Mouse (Mus musculus): ENCODE results near the gene Dnah17. TPM values are rescaled to one million over a fixed set of nuclear protein-coding genes. Genes with fewer than 3 reads are reported as not detected.

Gene Dnah17
- polyA plus RNA-seq, 1 experiment from 2014 or later, result 0.26 TPM

- 83% methylated on average over 10 of the region's 10 CpGs for WGBS
- no peak overlapping the region for H3K4me2 ChIP-seq (replicated peaks)
- no peaks in the 10 kb centered on the region for H3K36me3 ChIP-seq
- H3K4me3 ChIP-seq, result no peak overlapping the region
- no peaks in the 10 kb centered on the region for H3K9me3 ChIP-seq
- no peak for ATAC-seq (ENCODE audit: low FRiP score, low read depth)
- H3K27me3 ChIP-seq, result no peaks in the 10 kb centered on the region
- H3K4me1 ChIP-seq, result peaks cover 12% of the 10 kb centered on the region
- H3K27ac ChIP-seq (replicated peaks), result no peak overlapping the region
- H3K9ac ChIP-seq (replicated peaks), result no peak overlapping the region
Measured at GRCm38 (mm10) chr11:118140771-118141565, 10.5 kb upstream of the Dnah17 start.

DNA sequence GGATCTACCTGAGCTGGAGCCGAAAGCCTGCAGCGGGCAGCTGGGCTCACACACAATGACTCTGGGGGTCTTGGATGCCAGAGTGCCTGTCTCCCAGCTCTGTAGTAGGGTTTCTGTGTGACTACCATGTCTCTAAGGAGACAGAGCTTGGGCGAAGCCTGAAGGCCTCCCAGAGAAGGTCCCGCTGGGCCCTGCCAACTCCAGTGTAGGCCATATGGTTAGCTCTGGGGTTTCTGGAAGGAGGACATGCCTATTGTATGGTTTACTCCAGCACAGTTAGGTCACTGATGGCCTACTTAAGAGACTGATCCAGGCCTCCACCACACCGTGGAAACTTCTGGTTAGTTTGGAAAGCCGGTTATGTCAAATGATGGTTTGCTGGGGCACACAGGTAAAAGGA is 7.9 kb upstream of the Dnah17 start:
- H3K27ac ChIP-seq (replicated peaks), result no peak overlapping the region
- WGBS, result 95% methylated on average over 6 of the region's 6 CpGs
- H3K9me3 ChIP-seq, result no peaks in the 10 kb centered on the region
- ATAC-seq (ENCODE audit: low FRiP score, low read depth), result no peak
- no peaks in the 10 kb centered on the region for H3K36me3 ChIP-seq
- H3K27me3 ChIP-seq, result no peaks in the 10 kb centered on the region
- peaks cover 24% of the 10 kb centered on the region for H3K4me1 ChIP-seq
- H3K4me2 ChIP-seq (replicated peaks), result no peak overlapping the region
- H3K9ac ChIP-seq (replicated peaks), result no peak overlapping the region
- no peak overlapping the region for H3K4me3 ChIP-seq

DNA sequence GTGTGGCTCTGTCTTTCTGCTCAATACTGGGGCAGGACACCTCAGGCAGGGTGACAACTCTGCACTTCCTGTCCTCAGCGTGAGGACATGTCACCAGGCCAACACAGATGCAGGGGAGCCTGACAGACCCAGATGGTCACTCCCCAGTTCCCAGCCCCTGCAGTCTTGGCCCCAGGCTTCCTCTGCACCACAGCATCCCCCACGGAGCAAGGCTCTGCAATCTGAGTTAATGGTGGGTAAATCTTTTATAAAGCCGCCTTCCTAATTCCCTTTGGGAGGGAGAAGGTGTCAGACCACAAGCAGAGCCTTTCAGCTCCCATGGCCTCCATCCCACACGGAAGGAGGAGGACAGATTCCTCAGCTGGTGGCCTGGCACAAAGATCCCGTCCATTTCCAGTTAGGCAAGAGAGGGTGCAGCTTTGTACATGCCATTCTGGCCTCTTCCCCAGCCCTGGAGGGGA is 5.8 kb upstream of the Dnah17 start:
- Histone ChIP-seq H3K4me3 (no peak overlapping the region), H3K4me2 (replicated peaks) (no peak overlapping the region), H3K9me3 (no peaks in the 10 kb centered on the region), H3K4me1 (peaks cover 15% of the 10 kb centered on the region), H3K27me3 (no peaks in the 10 kb centered on the region), H3K27ac (replicated peaks) (no peak overlapping the region), H3K36me3 (no peaks in the 10 kb centered on the region), H3K9ac (replicated peaks) (no peak overlapping the region)
- WGBS, result 45% methylated on average over 5 of the region's 5 CpGs
- ATAC-seq (ENCODE audit: low FRiP score, low read depth), result no peak

GRCm38 (mm10) chr11:118135271-118135670 is 4.8 kb upstream of the Dnah17 start:
- no peak for ATAC-seq (ENCODE audit: low FRiP score, low read depth)
- WGBS, result 87% methylated on average over 6 of the region's 6 CpGs
- Histone ChIP-seq H3K4me2 (replicated peaks) (no peak overlapping the region), H3K27me3 (no peaks in the 10 kb centered on the region), H3K9ac (replicated peaks) (no peak overlapping the region), H3K9me3 (no peaks in the 10 kb centered on the region), H3K27ac (replicated peaks) (no peak overlapping the region), H3K4me3 (no peak overlapping the region), H3K36me3 (no peaks in the 10 kb centered on the region), H3K4me1 (peaks cover 15% of the 10 kb centered on the region; the same call in 1 of the 2 replicates)

DNA sequence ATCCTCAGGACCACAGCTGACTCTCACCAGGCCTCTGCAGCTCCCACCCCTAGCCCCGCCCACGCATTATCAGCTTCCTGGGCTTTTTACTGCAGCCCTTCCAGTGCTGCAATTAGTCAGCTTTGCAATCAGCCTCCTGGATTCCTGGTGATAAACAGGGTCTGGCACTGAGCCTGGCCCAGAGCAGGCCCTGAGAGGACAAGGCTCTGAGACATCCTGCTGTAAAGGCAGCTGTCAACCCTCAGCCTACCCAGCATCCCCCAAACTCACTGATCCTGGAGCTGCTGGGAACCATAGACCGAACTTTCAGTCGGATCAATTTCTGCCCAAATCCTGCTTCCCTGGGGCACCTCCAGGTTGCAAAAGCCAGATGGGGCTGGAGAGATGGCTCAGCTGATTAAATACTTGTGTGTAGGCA is 3.3 kb upstream of the Dnah17 start:
- no peak overlapping the region for H3K4me2 ChIP-seq (replicated peaks)
- H3K36me3 ChIP-seq, result no peaks in the 10 kb centered on the region
- WGBS, result 32% methylated on average over 4 of the region's 4 CpGs
- no peaks in the 10 kb centered on the region for H3K27me3 ChIP-seq
- no peaks in the 10 kb centered on the region for H3K9me3 ChIP-seq
- no peak overlapping the region for H3K4me3 ChIP-seq
- no peak overlapping the region for H3K9ac ChIP-seq (replicated peaks)
- peaks cover 15% of the 10 kb centered on the region; the same call in 1 of the 2 replicates for H3K4me1 ChIP-seq
- ATAC-seq (ENCODE audit: low FRiP score, low read depth), result peak; percentile 54; the same call in 1 of the 2 replicates
- H3K27ac ChIP-seq (replicated peaks), result peak overlapping the region; percentile 63

- H3K4me2 ChIP-seq (replicated peaks), result no peak overlapping the region
- H3K4me1 ChIP-seq, result peaks cover 15% of the 10 kb centered on the region; the same call in 1 of the 2 replicates
- no peak for ATAC-seq (ENCODE audit: low FRiP score, low read depth)
- H3K36me3 ChIP-seq, result no peaks in the 10 kb centered on the region
- WGBS, result 54% methylated on average over 9 of the region's 9 CpGs
- H3K9ac ChIP-seq (replicated peaks), result no peak overlapping the region
- no peaks in the 10 kb centered on the region for H3K9me3 ChIP-seq
- no peaks in the 10 kb centered on the region for H3K27me3 ChIP-seq
- no peak overlapping the region for H3K4me3 ChIP-seq
- H3K27ac ChIP-seq (replicated peaks), result peak overlapping the region; percentile 63
Measured at GRCm38 (mm10) chr11:118133133-118133751, 2.8 kb upstream of the Dnah17 start.

- Histone ChIP-seq H3K9me3 (no peaks in the 10 kb centered on the region), H3K36me3 (no peaks in the 10 kb centered on the region), H3K4me3 (no peak overlapping the region), H3K4me2 (replicated peaks) (no peak overlapping the region), H3K27ac (replicated peaks) (no peak overlapping the region), H3K27me3 (no peaks in the 10 kb centered on the region), H3K9ac (replicated peaks) (no peak overlapping the region), H3K4me1 (peaks cover 15% of the 10 kb centered on the region; the same call in 1 of the 2 replicates)
- ATAC-seq (ENCODE audit: low FRiP score, low read depth), result no peak
- 85% methylated on average over 8 of the region's 8 CpGs for WGBS
Measured at GRCm38 (mm10) chr11:118132136-118132535, 1.7 kb upstream of the Dnah17 start.

GRCm38 (mm10) chr11:118129812-118130211 is 622 bp downstream of the Dnah17 start:
- H3K27ac ChIP-seq (replicated peaks), result no peak overlapping the region
- 86% methylated on average over 2 of the region's 2 CpGs for WGBS
- no peaks in the 10 kb centered on the region for H3K9me3 ChIP-seq
- no peaks in the 10 kb centered on the region for H3K36me3 ChIP-seq
- no peaks in the 10 kb centered on the region for H3K27me3 ChIP-seq
- H3K4me1 ChIP-seq, result peaks cover 15% of the 10 kb centered on the region; the same call in 1 of the 2 replicates
- H3K4me2 ChIP-seq (replicated peaks), result no peak overlapping the region
- H3K4me3 ChIP-seq, result no peak overlapping the region
- H3K9ac ChIP-seq (replicated peaks), result no peak overlapping the region
- no peak for ATAC-seq (ENCODE audit: low FRiP score, low read depth)

DNA sequence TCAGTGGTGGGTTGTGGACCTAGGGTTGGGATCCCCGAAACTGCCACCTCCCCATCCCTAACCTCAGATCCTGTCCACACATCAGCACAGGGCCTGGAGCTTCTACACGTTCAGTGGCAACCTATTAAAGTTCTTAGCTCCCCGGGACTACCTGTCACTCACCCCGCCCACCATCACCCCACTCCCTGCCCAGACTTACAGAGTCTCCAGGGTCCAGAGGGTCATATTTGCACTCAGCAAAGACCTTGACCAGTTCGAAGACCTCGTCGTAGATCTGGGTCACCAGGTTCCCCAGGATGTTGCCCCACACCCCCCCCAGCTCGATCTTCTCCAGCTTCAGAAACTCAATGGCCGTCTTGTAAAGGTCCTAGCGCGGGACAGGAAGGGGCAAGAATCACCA is 8.8 kb downstream of the Dnah17 start:
- Histone ChIP-seq H3K9ac (replicated peaks) (no peak overlapping the region), H3K36me3 (no peaks in the 10 kb centered on the region), H3K27ac (replicated peaks) (no peak overlapping the region), H3K4me1 (no peaks in the 10 kb centered on the region), H3K27me3 (no peaks in the 10 kb centered on the region), H3K9me3 (no peaks in the 10 kb centered on the region), H3K4me3 (no peak overlapping the region), H3K4me2 (replicated peaks) (no peak overlapping the region)
- 89% methylated on average over 11 of the region's 11 CpGs for WGBS
- no peak for ATAC-seq (ENCODE audit: low FRiP score, low read depth)

DNA sequence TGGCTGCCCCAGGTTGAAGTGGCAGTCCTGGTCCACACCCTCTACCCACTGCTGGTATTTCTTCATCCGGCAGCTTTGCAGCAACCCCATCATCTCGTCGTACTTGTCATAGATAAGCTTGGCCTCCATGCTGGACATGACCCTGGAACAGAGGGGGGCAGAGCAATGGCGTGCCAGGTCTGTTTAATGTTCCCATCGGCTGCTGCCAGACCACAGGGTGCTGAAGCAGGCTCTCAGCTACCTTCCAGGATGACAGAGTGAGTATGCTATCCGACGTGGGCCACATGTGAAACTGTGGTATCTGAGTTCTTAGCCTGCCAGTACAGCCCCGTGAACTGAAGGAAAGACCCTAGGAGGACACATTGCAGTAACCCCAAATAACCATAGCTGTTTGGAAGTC is 11.7 kb downstream of the Dnah17 start:
- Histone ChIP-seq H3K4me2 (replicated peaks) (no peak overlapping the region), H3K4me1 (no peaks in the 10 kb centered on the region), H3K27me3 (no peaks in the 10 kb centered on the region), H3K36me3 (no peaks in the 10 kb centered on the region), H3K9me3 (no peaks in the 10 kb centered on the region), H3K4me3 (no peak overlapping the region), H3K27ac (replicated peaks) (no peak overlapping the region), H3K9ac (replicated peaks) (no peak overlapping the region)
- 91% methylated on average over 8 of the region's 8 CpGs for WGBS
- ATAC-seq (ENCODE audit: low FRiP score, low read depth), result no peak

DNA sequence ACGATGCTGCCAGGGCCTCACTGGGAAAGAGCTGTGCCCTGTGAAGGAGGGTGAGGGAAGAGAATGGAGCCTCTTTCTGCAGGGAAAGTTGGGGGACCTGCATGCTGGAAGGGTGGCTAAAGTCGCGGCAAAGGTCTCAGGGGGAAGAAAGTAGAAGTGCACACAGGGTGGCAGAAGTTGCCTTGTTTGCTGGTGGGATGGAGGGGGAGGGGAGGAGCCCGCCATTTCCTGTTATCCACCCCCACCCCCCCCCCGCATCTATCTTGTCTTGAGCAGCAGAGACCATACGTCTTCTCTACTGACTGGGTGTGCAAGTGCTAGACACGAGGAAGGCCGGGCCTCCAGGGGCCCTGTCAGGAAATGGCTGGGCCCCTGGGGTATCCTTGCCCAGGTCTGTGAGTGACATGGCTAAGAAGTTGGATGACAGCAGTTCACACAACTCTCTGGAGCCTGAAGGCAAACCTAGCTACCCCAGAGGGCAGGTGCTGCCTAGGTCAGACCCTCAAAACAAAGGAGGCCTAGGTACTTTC is 15.8 kb downstream of the Dnah17 start:
- no peaks in the 10 kb centered on the region for H3K4me1 ChIP-seq
- no peak overlapping the region for H3K4me3 ChIP-seq
- ATAC-seq (ENCODE audit: low FRiP score, low read depth), result no peak
- H3K36me3 ChIP-seq, result no peaks in the 10 kb centered on the region
- WGBS, result 81% methylated on average over 8 of the region's 8 CpGs
- H3K4me2 ChIP-seq (replicated peaks), result no peak overlapping the region
- H3K27ac ChIP-seq (replicated peaks), result no peak overlapping the region
- no peaks in the 10 kb centered on the region for H3K9me3 ChIP-seq
- H3K27me3 ChIP-seq, result no peaks in the 10 kb centered on the region
- no peak overlapping the region for H3K9ac ChIP-seq (replicated peaks)

- WGBS, result 91% methylated on average over 14 of the region's 14 CpGs
- ATAC-seq (ENCODE audit: low FRiP score, low read depth), result no peak
Measured at GRCm38 (mm10) chr11:118113516-118114205, 16.8 kb downstream of the Dnah17 start.

More at GRCm38 (mm10) chr11:118113516-118114205, 16.8 kb downstream of the Dnah17 start:
- Histone ChIP-seq H3K27me3 (no peaks in the 10 kb centered on the region), H3K4me3 (no peak overlapping the region), H3K9ac (replicated peaks) (no peak overlapping the region), H3K4me2 (replicated peaks) (no peak overlapping the region), H3K9me3 (no peaks in the 10 kb centered on the region), H3K36me3 (no peaks in the 10 kb centered on the region), H3K27ac (replicated peaks) (no peak overlapping the region), H3K4me1 (no peaks in the 10 kb centered on the region)
